Mouse (Mus musculus): ENCODE results near the gene Cacng8.

- no peak for TF ChIP-seq CTCF (conservative IDR thresholded peaks at IDR 0.05; ENCODE audit: insufficient read depth, insufficient read length, low read depth, low read length)
- no peak for TF ChIP-seq POLR2A (IDR thresholded peaks at IDR 0.05; ENCODE audit: low read depth, low read length)
These were observed 67.3 kb downstream of the Cacng8 start for GRCm38 (mm10) chr7:3457841-3458217.
